ENCODE assay signal across 25 mouse cellular contexts in genomic region chr10:127462411-127463096, GRCm38 (mm10). TPM values are rescaled to one million over a fixed set of nuclear protein-coding genes. Genes with fewer than 3 reads are reported as not detected.
DNase-seq lines count a peak whose midpoint lies in the region; ATAC-seq and TF ChIP-seq lines count a peak whose summit lies in the region.
"Had no signal": no experiment of that assay in that cellular context is flagged by ENCODE, and none has a peak within 500 bp of the region (broad histone marks: within the 10 kb centered on the region; RNA-seq: fewer than 3 reads in every experiment).

No protein-coding gene starts in this region.

- H3K9ac ChIP-seq in intestine, embryonic 15.5 days = no peak overlapping the region
- H3K9ac ChIP-seq in forebrain, postnatal 0 days = no peak overlapping the region
- H3K9ac ChIP-seq: embryonic facial prominence, embryonic 13.5 days; forebrain, embryonic 13.5 days; hindbrain, embryonic 15.5 days; limb, embryonic 13.5 days; liver, embryonic 12.5 days had no signal

- no peak overlapping the region for H3K4me3 ChIP-seq in intestine, embryonic 15.5 days (replicated peaks)
- H3K4me3 ChIP-seq in forebrain, postnatal 0 days (ENCODE audit: low read depth, low read length) = no peak overlapping the region
- H3K4me3 ChIP-seq: embryonic facial prominence, embryonic 13.5 days; forebrain, embryonic 13.5 days; hindbrain, embryonic 15.5 days; limb, embryonic 13.5 days; liver, embryonic 12.5 days had no signal

- peaks cover 9% of the 10 kb centered on the region; the same call in 1 of the 2 replicates for H3K36me3 ChIP-seq in intestine, embryonic 15.5 days
- peaks cover 65% of the 10 kb centered on the region for H3K36me3 ChIP-seq in forebrain, postnatal 0 days (ENCODE audit: insufficient read depth)

- no peaks in the 10 kb centered on the region for H3K9me3 ChIP-seq in intestine, embryonic 15.5 days
- H3K9me3 ChIP-seq in forebrain, postnatal 0 days (ENCODE audit: low read length) = no peaks in the 10 kb centered on the region
- H3K9me3 ChIP-seq: embryonic facial prominence, embryonic 13.5 days; forebrain, embryonic 13.5 days; hindbrain, embryonic 15.5 days; limb, embryonic 13.5 days; liver, embryonic 12.5 days had no signal

- H3K4me2 ChIP-seq in intestine, embryonic 15.5 days (replicated peaks) = no peak overlapping the region
- H3K4me2 ChIP-seq in forebrain, postnatal 0 days (ENCODE audit: low read depth) = no peak overlapping the region
- H3K4me2 ChIP-seq: embryonic facial prominence, embryonic 13.5 days; forebrain, embryonic 13.5 days; heart, embryonic 11.5 days; hindbrain, embryonic 15.5 days; limb, embryonic 13.5 days; liver, embryonic 12.5 days; midbrain, embryonic 11.5 days had no signal

- ATAC-seq in intestine, embryonic 15.5 days = peak; percentile 90
- no peak for ATAC-seq in forebrain, postnatal 0 days
- ATAC-seq: forebrain, embryonic 13.5 days; liver, embryonic 12.5 days had no signal

- 79% methylated on average over 5 of the region's 5 CpGs for WGBS in intestine, embryonic 15.5 days
- 75% methylated on average over 5 of the region's 5 CpGs for WGBS in forebrain, postnatal 0 days

- H3K27ac ChIP-seq in intestine, embryonic 15.5 days = no peak overlapping the region
- H3K27ac ChIP-seq in forebrain, postnatal 0 days (ENCODE audit: low read depth, low read length) = no peak overlapping the region
- H3K27ac ChIP-seq: embryonic facial prominence, embryonic 13.5 days; forebrain, embryonic 13.5 days; hindbrain, embryonic 15.5 days; limb, embryonic 13.5 days; liver, embryonic 12.5 days had no signal

- no peak for TF ChIP-seq CTCF in forebrain, postnatal 0 days (IDR thresholded peaks at IDR 0.05; ENCODE audit: low read depth)

- H3K4me1 ChIP-seq in intestine, embryonic 15.5 days (replicated peaks) = no peaks in the 10 kb centered on the region
- H3K4me1 ChIP-seq in forebrain, postnatal 0 days (ENCODE audit: insufficient read depth) = no peaks in the 10 kb centered on the region
- H3K4me1 ChIP-seq: embryonic facial prominence, embryonic 13.5 days; forebrain, embryonic 13.5 days; hindbrain, embryonic 15.5 days; limb, embryonic 13.5 days; liver, embryonic 12.5 days had no signal

- peak; percentile 56 for DNase-seq in layer of hippocampus, adult 9-11 months
- DNase-seq in layer of hippocampus, adult 9-10 months (ENCODE audit: low spot score) = no peak
- peak; percentile 82 for DNase-seq in brain, adult 2 months (ENCODE audit: low read depth, low spot score)
- DNase-seq in left cerebral cortex, postnatal 25 days (ENCODE audit: low spot score in 2 of 2) = peak; percentile 44 to 89
- DNase-seq in embryo, embryonic 10.5 days (ENCODE audit: low spot score) = no peak
- no peak for DNase-seq in thymus, postnatal 10 days (ENCODE audit: low spot score in 2 of 2)
- DNase-seq in forebrain, postnatal 0 days = no peak
- DNase-seq: adrenal gland, adult 8-10 months; cerebellum, adult 18-20 months; cerebellum, postnatal 14 days; gastrocnemius, postnatal 10 days; kidney, postnatal 25 days; lung, adult 18-20 months; lung, postnatal 10 days; thymus, adult 2 months had no signal

- no peaks in the 10 kb centered on the region for H3K27me3 ChIP-seq in intestine, embryonic 15.5 days (replicated peaks)
- no peaks in the 10 kb centered on the region for H3K27me3 ChIP-seq in forebrain, postnatal 0 days (ENCODE audit: insufficient read depth, low read length)
- H3K27me3 ChIP-seq: embryonic facial prominence, embryonic 13.5 days; forebrain, embryonic 13.5 days; hindbrain, embryonic 15.5 days; limb, embryonic 13.5 days; liver, embryonic 12.5 days had no signal

- intact Hi-C loops in left cerebral cortex, postnatal 25 days (cut with DNase I) = no loop called here

RNA-seq across cellular contexts. Expression of gene Stac3, which starts 38.9 kb away (rescaled TPM):
- 0.41 and 0.74 TPM in 2 replicates for polyA plus RNA-seq in intestine, embryonic 15.5 days (2015; fragmentation: Nextera tagmentation; extraction: Ambion mirVana)
- total RNA-seq in left cerebral cortex, postnatal 25 days (2021) = 1 to 10 TPM; 4.3 to 5.6 TPM
- total RNA-seq in forebrain, postnatal 0 days (2014; rRNA removed) = 0.85 and 1.7 TPM in 2 replicates
- polyA plus RNA-seq in forebrain, postnatal 0 days (2015; fragmentation: Nextera tagmentation; extraction: Ambion mirVana) = 0.20 and 0.50 TPM in 2 replicates
- total RNA-seq: hematopoietic stem cell, adult 5-6 weeks; MEL had no signal

RNA-seq across cellular contexts. Expression of gene Ndufa4l2, which starts 52.2 kb away (rescaled TPM):
- polyA plus RNA-seq in intestine, embryonic 15.5 days (2015; fragmentation: Nextera tagmentation; extraction: Ambion mirVana) = 52.7 and 53.8 TPM in 2 replicates
- total RNA-seq in left cerebral cortex, postnatal 25 days (2021) = 1 to 10 TPM; 2.9 to 6.7 TPM
- total RNA-seq in forebrain, postnatal 0 days (2014; rRNA removed) = 4.9 and 15.5 TPM in 2 replicates
- polyA plus RNA-seq in forebrain, postnatal 0 days (2015; fragmentation: Nextera tagmentation; extraction: Ambion mirVana) = 15.2 and 15.5 TPM in 2 replicates
- total RNA-seq: hematopoietic stem cell, adult 5-6 weeks had no signal

RNA-seq across cellular contexts. Expression of gene Shmt2, which starts 59.7 kb away (rescaled TPM):
- polyA plus RNA-seq in intestine, embryonic 15.5 days (2015; fragmentation: Nextera tagmentation; extraction: Ambion mirVana) = 147 and 149 TPM in 2 replicates
- 10 to 100 TPM; 25.7 to 29.9 TPM for total RNA-seq in left cerebral cortex, postnatal 25 days (2021)
- total RNA-seq in forebrain, postnatal 0 days (2014; rRNA removed) = 31.5 and 43.8 TPM in 2 replicates
- polyA plus RNA-seq in forebrain, postnatal 0 days (2015; fragmentation: Nextera tagmentation; extraction: Ambion mirVana) = 39.0 and 39.9 TPM in 2 replicates

Comparison
In these comparisons a context has a peak if more than half of its experiments do, and no peak if none do; other contexts are left out.
1. DNase-seq: peak in layer of hippocampus, adult 9-11 months (single experiment), brain, adult 2 months (single experiment) and left cerebral cortex, postnatal 25 days (2 of 2); none in layer of hippocampus, adult 9-10 months (single experiment), embryo, embryonic 10.5 days (single experiment), thymus, postnatal 10 days (0 of 2) and forebrain, postnatal 0 days (single experiment).